Mouse (Mus musculus): Measurements from ENCODE around the gene Gm42417. TPM values are rescaled to one million over a fixed set of nuclear protein-coding genes. Genes with fewer than 3 reads are reported as not detected.

Gm42417 gene
- not detected for polyA plus RNA-seq (2017; shearing (Covaris generic))

GRCm38 (mm10) chr1:36539186-36539585 is at the start of gene Gm42417:
Gene Gm42417 (minus strand): TSS chr1:36539429.

GRCm38 (mm10) chr1:36558031-36558993 is 19.1 kb upstream of the Gm42417 start, which contains the start of gene Sema4c:
Gene Sema4c (minus strand): TSS chr1:36558349.

GRCm38 (mm10) chr1:36546888-36547471 is 7.8 kb upstream of the Gm42417 start, which contains the start of gene Ankrd39:
Gene Ankrd39 (minus strand): TSS chr1:36547445.

GRCm38 (mm10) chr1:36536783-36537182 is 2.4 kb downstream of the Gm42417 start, which contains the start of gene Ankrd23:
Gene Ankrd23 (minus strand): TSS chr1:36536883.

GRCm38 (mm10) chr1:36511289-36512021 is 27.8 kb downstream of the Gm42417 start, which contains the start of gene Cnnm3:
Gene Cnnm3 (plus strand): TSS chr1:36511867.

Other genes starting within 250 kb of the Gm42417 start
- gene Arid5a, start 231.7 kb downstream of the Gm42417 start, polyA plus RNA-seq (2017; shearing (Covaris generic)): 133 TPM
- 62.0 TPM for gene Kansl3, start 170.2 kb downstream of the Gm42417 start, polyA plus RNA-seq (2017; shearing (Covaris generic))
- gene Fer1l5, start 167.1 kb downstream of the Gm42417 start, polyA plus RNA-seq (2017; shearing (Covaris generic)): 2.0 TPM
- gene Lman2l, start 94.2 kb downstream of the Gm42417 start, polyA plus RNA-seq (2017; shearing (Covaris generic)): 41.8 TPM
- 2.3 TPM for gene Cnnm4, start 67.8 kb downstream of the Gm42417 start, polyA plus RNA-seq (2017; shearing (Covaris generic))
- gene Cnnm3, start 27.6 kb downstream of the Gm42417 start, polyA plus RNA-seq (2017; shearing (Covaris generic)): 2.4 TPM
- gene Ankrd23, start 2.5 kb downstream of the Gm42417 start, polyA plus RNA-seq (2017; shearing (Covaris generic)): 34.8 TPM
- 43.2 TPM for gene Ankrd39, start 8.0 kb upstream of the Gm42417 start, polyA plus RNA-seq (2017; shearing (Covaris generic))
- 0.70 TPM for gene Sema4c, start 18.9 kb upstream of the Gm42417 start, polyA plus RNA-seq (2017; shearing (Covaris generic))
- gene Fam178b, start 143.8 kb upstream of the Gm42417 start, polyA plus RNA-seq (2017; shearing (Covaris generic)): not detected
- 557 TPM for gene Cox5b, start 152.0 kb upstream of the Gm42417 start, polyA plus RNA-seq (2017; shearing (Covaris generic))
- not detected for gene 4933424G06Rik, start 170.7 kb upstream of the Gm42417 start, polyA plus RNA-seq (2017; shearing (Covaris generic))
- gene Actr1b, start 175.0 kb upstream of the Gm42417 start, polyA plus RNA-seq (2017; shearing (Covaris generic)): 64.1 TPM
- 223 TPM for gene Zap70, start 222.4 kb upstream of the Gm42417 start, polyA plus RNA-seq (2017; shearing (Covaris generic))

All from activated CD4-positive, CD25-positive, alpha-beta regulatory T cell, adult 9 weeks (primary cell).